Mouse (Mus musculus) brain, embryonic 14.5 days (tissue): ENCODE data around the gene Ice2.

Source experiments
- CTCF ChIP-seq: fragments of 200-500 bp; IDR thresholded peaks from 2 replicates; pipeline ENCODE4 v1.5.1; 2012; ENCODE audit warnings: inconsistent platforms, mild to moderate bottlenecking, moderate library complexity, borderline replicate concordance; ENCODE audit not compliant: insufficient read depth, insufficient read length; ENCODE audit errors: extremely low read depth
- POLR2A ChIP-seq: fragments of 200-500 bp; IDR thresholded peaks from 2 replicates; pipeline ENCODE4 v1.6.1; 2012; ENCODE audit warnings: mild to moderate bottlenecking, inconsistent platforms, borderline replicate concordance; ENCODE audit not compliant: poor library complexity, insufficient read depth, insufficient read length, severe bottlenecking; ENCODE audit errors: extremely low read depth

DNA sequence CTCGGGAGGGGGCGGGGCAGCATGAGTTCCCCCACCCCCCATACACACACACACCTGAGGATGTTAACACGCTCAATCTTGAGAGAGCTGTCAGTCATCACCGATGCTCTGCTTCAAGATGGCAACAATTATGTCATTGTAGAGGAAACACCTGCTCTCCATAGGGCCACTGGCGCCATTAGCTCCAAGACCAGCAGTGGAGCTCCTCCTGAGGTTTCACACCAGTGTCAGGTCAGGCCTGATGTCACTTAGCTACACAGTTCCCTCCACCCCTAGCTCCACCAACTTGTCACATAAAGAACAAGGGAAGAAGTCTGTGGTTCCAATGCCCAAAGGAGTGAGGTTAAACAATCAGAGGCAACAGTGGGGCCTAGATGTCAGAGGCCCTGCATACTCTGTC lies 3.5 kb upstream of the Ice2 start:
- no peak for TF ChIP-seq CTCF
- no peak for TF ChIP-seq POLR2A
